Mouse (Mus musculus) megakaryocyte, embryonic 14.5 days (primary cell): ENCODE measurements at regions not wholly inside any gene's neighbourhood (a gene's known extent, or its start where the extent isn't known, plus 50 kb on each side); places are given as distances from the start of the nearest gene placed in this dataset.

Experiments
- FLI1 ChIP-seq: IDR thresholded peaks from 2 replicates; pipeline ENCODE4 v1.6.1; 2012; ENCODE audit warnings: low read length, inconsistent platforms, mixed read lengths
- GATA1 ChIP-seq: IDR thresholded peaks from 3 replicates; pipeline ENCODE4 v1.6.1; 2012; ENCODE audit warnings: mixed read lengths, low read length, inconsistent platforms, borderline replicate concordance

DNA sequence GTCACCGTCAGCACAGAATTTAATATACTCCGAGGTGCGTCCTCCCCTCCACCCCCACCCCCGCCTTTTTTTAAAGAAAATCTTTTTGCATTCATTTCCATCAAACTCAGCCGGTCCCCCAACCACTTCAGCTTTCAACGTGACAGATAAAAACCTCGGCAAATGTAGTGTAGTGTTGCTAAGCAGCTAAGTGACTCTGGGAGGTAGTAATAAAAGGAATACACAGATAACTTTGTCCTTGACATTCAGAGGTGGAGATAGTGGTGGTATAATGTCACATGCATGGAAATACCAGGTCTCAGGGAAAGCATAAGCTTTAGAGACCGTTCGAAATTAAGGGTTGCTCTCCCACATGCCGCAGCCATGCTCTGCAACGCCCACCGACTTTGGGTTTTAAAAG lies 320.7 kb downstream of the Pdcd6ip start:
- no peak for TF ChIP-seq GATA1
- no peak for TF ChIP-seq FLI1
